Mouse (Mus musculus) splenic B cell, adult 2 months (primary cell): ENCODE measurements around the gene Mrps24.

ENCODE experiments used
- DNase-seq: peaks from one replicate; pipeline ENCODE4 v3.0.0-alpha.2; 2011; ENCODE audit warnings: low read depth, low spot score
- H3K27me3 ChIP-seq: 2 replicates; pipeline ENCODE4 v1.6.1; 2012; ENCODE audit warnings: mild to moderate bottlenecking, low read length, moderate library complexity, mixed read lengths; ENCODE audit not compliant: control insufficient read depth, poor library complexity, insufficient read depth, severe bottlenecking
- H3K36me3 ChIP-seq: 2 replicates; pipeline ENCODE4 v1.6.1; 2012; ENCODE audit warnings: mild to moderate bottlenecking, low read length, moderate library complexity, mixed read lengths; ENCODE audit not compliant: control insufficient read depth, poor library complexity, insufficient read depth, severe bottlenecking

Mrps24 gene

GRCm38 (mm10) chr11:5715630-5716105 is at the start of gene Mrps24:
Mrps24 (minus strand) TSS chr11:5715680.
- H3K36me3 ChIP-seq, result no peaks in the 10 kb centered on the region; the same call in 1 of the 2 replicates
- H3K27me3 ChIP-seq, result no peaks in the 10 kb centered on the region
- DNase-seq, result no peak

- no peaks in the 10 kb centered on the region for H3K27me3 ChIP-seq
- H3K36me3 ChIP-seq, result no peaks in the 10 kb centered on the region
- no peak for DNase-seq
These were observed 47.1 kb upstream of the Mrps24 start for GRCm38 (mm10) chr11:5762633-5762982.

- DNase-seq, result peak; percentile 98
- 0 out of 2 replicates have a peak, but pooled peaks cover 2% of the 10 kb centered on the region for H3K36me3 ChIP-seq
- H3K27me3 ChIP-seq, result no peaks in the 10 kb centered on the region
These were observed 46.5 kb upstream of the Mrps24 start, which contains the start of gene Urgcp for GRCm38 (mm10) chr11:5761820-5762632. Urgcp (minus strand) TSS chr11:5762376.

GRCm38 (mm10) chr11:5753755-5754154 is 38.3 kb upstream of the Mrps24 start:
- Histone ChIP-seq H3K27me3 (no peaks in the 10 kb centered on the region; the same call in 1 of the 2 replicates), H3K36me3 (peaks cover 2% of the 10 kb centered on the region; the same call in 1 of the 2 replicates)
- DNase-seq, result no peak

- H3K36me3 ChIP-seq, result no peaks in the 10 kb centered on the region
- no peak for DNase-seq
- H3K27me3 ChIP-seq, result no peaks in the 10 kb centered on the region
These were observed 29.5 kb upstream of the Mrps24 start for GRCm38 (mm10) chr11:5744951-5745350.

GRCm38 (mm10) chr11:5742106-5742505 is 26.6 kb upstream of the Mrps24 start:
- H3K36me3 ChIP-seq, result 0 out of 2 replicates have a peak, but pooled peaks cover 1% of the 10 kb centered on the region
- peak; percentile 60 for DNase-seq
- no peaks in the 10 kb centered on the region for H3K27me3 ChIP-seq

- DNase-seq, result peak; percentile 76
- H3K27me3 ChIP-seq, result no peaks in the 10 kb centered on the region
- H3K36me3 ChIP-seq, result 0 out of 2 replicates have a peak, but pooled peaks cover 1% of the 10 kb centered on the region
These were observed 25.6 kb upstream of the Mrps24 start for GRCm38 (mm10) chr11:5740965-5741627.

- H3K36me3 ChIP-seq, result 0 out of 2 replicates have a peak, but pooled peaks cover 1% of the 10 kb centered on the region
- no peaks in the 10 kb centered on the region for H3K27me3 ChIP-seq
- peak; percentile 40 for DNase-seq
These were observed 25.1 kb upstream of the Mrps24 start for GRCm38 (mm10) chr11:5740599-5740964.

- Histone ChIP-seq H3K27me3 (no peaks in the 10 kb centered on the region), H3K36me3 (0 out of 2 replicates have a peak, but pooled peaks cover 1% of the 10 kb centered on the region)
- DNase-seq, result no peak
These were observed 24.4 kb upstream of the Mrps24 start for GRCm38 (mm10) chr11:5739846-5740245.

- Histone ChIP-seq H3K27me3 (no peaks in the 10 kb centered on the region), H3K36me3 (0 out of 2 replicates have a peak, but pooled peaks cover 1% of the 10 kb centered on the region)
- DNase-seq, result no peak
These were observed 23.6 kb upstream of the Mrps24 start for GRCm38 (mm10) chr11:5738888-5739632.

- DNase-seq, result no peak
- Histone ChIP-seq H3K36me3 (0 out of 2 replicates have a peak, but pooled peaks cover 1% of the 10 kb centered on the region), H3K27me3 (no peaks in the 10 kb centered on the region)
These were observed 21.7 kb upstream of the Mrps24 start for GRCm38 (mm10) chr11:5737137-5737536.

- DNase-seq, result no peak
- H3K27me3 ChIP-seq, result no peaks in the 10 kb centered on the region
These were observed 18.8 kb upstream of the Mrps24 start for GRCm38 (mm10) chr11:5734323-5734722.

GRCm38 (mm10) chr11:5732401-5732800 is 16.9 kb upstream of the Mrps24 start:
- Histone ChIP-seq H3K36me3 (no peaks in the 10 kb centered on the region), H3K27me3 (no peaks in the 10 kb centered on the region)
- DNase-seq, result no peak

More at GRCm38 (mm10) chr11:5734323-5734722, 18.8 kb upstream of the Mrps24 start:
- 0 out of 2 replicates have a peak, but pooled peaks cover 1% of the 10 kb centered on the region for H3K36me3 ChIP-seq

- no peaks in the 10 kb centered on the region for H3K27me3 ChIP-seq
- no peaks in the 10 kb centered on the region for H3K36me3 ChIP-seq
- no peak for DNase-seq
These were observed 14.1 kb upstream of the Mrps24 start for GRCm38 (mm10) chr11:5729582-5729981.
